ENCODE assay signal across 18 mouse cellular contexts in the genomic region with DNA sequence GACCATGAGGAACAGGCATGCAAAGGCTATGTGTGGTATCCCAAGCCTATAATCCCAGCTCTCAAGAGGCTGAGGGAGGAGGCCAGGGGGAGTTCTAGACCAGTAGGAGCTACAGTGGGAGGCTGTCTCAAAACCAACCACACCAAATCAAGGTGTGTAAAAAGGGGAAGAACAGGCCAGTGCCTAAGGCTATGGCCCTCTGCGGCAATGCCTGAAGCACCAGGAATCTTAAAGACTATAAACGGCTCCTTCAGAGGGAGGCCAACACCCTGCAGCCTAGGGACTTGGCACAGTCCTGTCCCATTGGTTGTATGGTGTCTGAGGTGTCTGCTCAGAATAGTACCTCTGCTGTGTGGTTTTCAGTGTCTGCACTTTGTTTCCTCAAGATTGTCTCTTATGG.
"Had no signal": no experiment of that assay in that cellular context is flagged by ENCODE, and none has a peak within 500 bp of the region (broad histone marks: within the 10 kb centered on the region; RNA-seq: fewer than 3 reads in every experiment).

No protein-coding gene starts in this region.

- ATAC-seq: liver, postnatal 0 days; lung, postnatal 0 days; midbrain, embryonic 13.5 days had no signal

- H3K9ac ChIP-seq: liver, embryonic 15.5 days; liver, postnatal 0 days; lung, embryonic 15.5 days; midbrain, embryonic 13.5 days; neural tube, embryonic 12.5 days; stomach, embryonic 15.5 days had no signal

- H3K4me2 ChIP-seq: liver, embryonic 15.5 days; lung, embryonic 15.5 days; midbrain, embryonic 11.5 days; midbrain, embryonic 13.5 days; neural tube, embryonic 12.5 days; stomach, embryonic 15.5 days had no signal

- H3K4me1 ChIP-seq: liver, embryonic 15.5 days; lung, embryonic 15.5 days had no signal

- H3K4me3 ChIP-seq: liver, embryonic 15.5 days; lung, embryonic 15.5 days; megakaryocyte, embryonic 14.5 days; midbrain, embryonic 13.5 days; neural tube, embryonic 12.5 days; stomach, embryonic 15.5 days had no signal

- H3K27me3 ChIP-seq: liver, embryonic 15.5 days; lung, embryonic 15.5 days; megakaryocyte, embryonic 14.5 days; midbrain, embryonic 13.5 days; neural tube, embryonic 12.5 days; stomach, embryonic 15.5 days had no signal

- H3K9me3 ChIP-seq: liver, embryonic 15.5 days; lung, embryonic 15.5 days; megakaryocyte, embryonic 14.5 days; midbrain, embryonic 13.5 days; neural tube, embryonic 12.5 days; stomach, embryonic 15.5 days had no signal

- H3K36me3 ChIP-seq: liver, embryonic 15.5 days; lung, embryonic 15.5 days; stomach, embryonic 15.5 days had no signal

- DNase-seq: liver, postnatal 0 days; lung, adult 2 months; lung, postnatal 14 days; lung, postnatal 36 days; right cerebral cortex, postnatal 14 days; thymus, adult 2 months; thymus, postnatal 25 days; thymus, postnatal 4 days had no signal

- H3K27ac ChIP-seq: liver, embryonic 15.5 days; lung, embryonic 15.5 days; macrophage; midbrain, embryonic 13.5 days; neural tube, embryonic 12.5 days; stomach, embryonic 15.5 days; stomach, postnatal 0 days had no signal
